Mouse (Mus musculus) limb, embryonic 14.5 days (tissue): ENCODE results near the gene Gm20219. TPM values are rescaled to one million over a fixed set of nuclear protein-coding genes. Genes with fewer than 3 reads are reported as not detected.

Experiments used
- ATAC-seq: fragments of 200-750 bp; cut with Nextera tagmentation; 2 replicates; pipeline ENCODE4 v1.8.0; 2017; ENCODE audit warnings: low read depth, moderate number of reproducible peaks, moderate TSS enrichment; ENCODE audit not compliant: low FRiP score
- DNase-seq: peaks from one replicate; pipeline ENCODE4 v3.0.0-alpha.2; 2015; ENCODE audit warnings: low spot score
- H3K27ac ChIP-seq: fragments of 300-500 bp; sonication (generic); replicated peaks from 2 replicates; pipeline ENCODE4 v1.5.1; 2014; ENCODE audit warnings: low read depth, mild to moderate bottlenecking, low read length, moderate library complexity, mixed read lengths
- H3K27me3 ChIP-seq: fragments of 300-500 bp; sonication (generic); 2 replicates; pipeline ENCODE4 v1.6.1; 2014; ENCODE audit warnings: low read length, mixed read lengths; ENCODE audit not compliant: control insufficient read depth, insufficient read depth
- H3K36me3 ChIP-seq: fragments of 300-500 bp; sonication (generic); 2 replicates; pipeline ENCODE4 v1.6.1; 2014; ENCODE audit warnings: mild to moderate bottlenecking, low read length, moderate library complexity, mixed read lengths; ENCODE audit not compliant: control insufficient read depth, insufficient read depth
- H3K4me1 ChIP-seq: fragments of 300-500 bp; sonication (generic); 2 replicates; pipeline ENCODE4 v1.6.1; 2014; ENCODE audit warnings: antibody characterized with exemption, low read length, mixed read lengths; ENCODE audit not compliant: control insufficient read depth, insufficient read depth
- H3K4me2 ChIP-seq: fragments of 300-500 bp; sonication (generic); replicated peaks from 2 replicates; pipeline ENCODE4 v1.6.1; 2014; ENCODE audit warnings: low read depth, mild to moderate bottlenecking, low read length, moderate library complexity; ENCODE audit not compliant: severe bottlenecking
- H3K4me3 ChIP-seq: fragments of 300-500 bp; sonication (generic); replicated peaks from 2 replicates; pipeline ENCODE4 v1.5.1; 2014; ENCODE audit warnings: low read length
- H3K9ac ChIP-seq: fragments of 300-500 bp; sonication (generic); 2 replicates; pipeline ENCODE4 v1.6.1; 2014; ENCODE audit warnings: mild to moderate bottlenecking, low read depth, low read length, moderate library complexity; ENCODE audit not compliant: severe bottlenecking
- H3K9me3 ChIP-seq: fragments of 300-500 bp; sonication (generic); 2 replicates; pipeline ENCODE4 v1.6.1; 2016; ENCODE audit warnings: low read length; ENCODE audit not compliant: control insufficient read depth
- POLR2A ChIP-seq: fragments of 200-500 bp; IDR thresholded peaks from 2 replicates; pipeline ENCODE4 v1.8.0; 2012; ENCODE audit warnings: inconsistent platforms, mild to moderate bottlenecking, moderate library complexity, borderline replicate concordance; ENCODE audit not compliant: insufficient read depth, insufficient read length; ENCODE audit errors: extremely low read depth
- WGBS: fragments of 180-500 bp; shearing (Covaris S2); extraction: QIAGEN DNeasy Blood & Tissue Kit; methylation state at CpG from one replicate; pipeline ENCODE4 v1.1.7; 2014; 5-methylcytosine and 5-hydroxymethylcytosine counted together
- polyA plus RNA-seq, 2 experiments: library from polyadenylated mRNA; depleted of rRNA in 1 of 2; stranded (reverse) in 1 of 2; unstranded in 1 of 2; fragments of >200 nt; fragmentation: Nextera tagmentation in 1 of 2; extraction: Ambion mirVana in 1 of 2; gene quantifications; 2 replicates each; pipeline versions ENCODE4 v1.2.1 to v1.2.3; 2012 to 2014

The Gm20219 gene
- polyA plus RNA-seq, 2 experiments, result 7.7 to 9.1 TPM

GRCm38 (mm10) chr17:56552781-56553363 lies 1.3 kb downstream of the Gm20219 start:
- no peak overlapping the region for H3K4me3 ChIP-seq
- 60% methylated on average over 5 of the region's 5 CpGs for WGBS
- H3K4me1 ChIP-seq, result no peaks in the 10 kb centered on the region
- DNase-seq, result peak; percentile 51
- H3K27ac ChIP-seq, result no peak overlapping the region
- no peak overlapping the region for H3K4me2 ChIP-seq
- H3K9me3 ChIP-seq, result no peaks in the 10 kb centered on the region
- no peaks in the 10 kb centered on the region for H3K36me3 ChIP-seq
- no peaks in the 10 kb centered on the region for H3K27me3 ChIP-seq
- H3K9ac ChIP-seq, result no peak overlapping the region
- ATAC-seq, result no peak
- no peak for TF ChIP-seq POLR2A

GRCm38 (mm10) chr17:56551841-56552581 lies 2.2 kb downstream of the Gm20219 start:
- Histone ChIP-seq H3K27me3 (no peaks in the 10 kb centered on the region), H3K9me3 (no peaks in the 10 kb centered on the region), H3K27ac (no peak overlapping the region), H3K4me2 (no peak overlapping the region), H3K36me3 (no peaks in the 10 kb centered on the region), H3K4me3 (no peak overlapping the region), H3K9ac (no peak overlapping the region), H3K4me1 (no peaks in the 10 kb centered on the region)
- ATAC-seq, result no peak
- TF ChIP-seq POLR2A, result no peak
- WGBS, result 73% methylated on average over 6 of the region's 6 CpGs
- DNase-seq, result no peak

- no peak for TF ChIP-seq POLR2A
- Histone ChIP-seq H3K4me3 (no peak overlapping the region), H3K9ac (no peak overlapping the region), H3K9me3 (no peaks in the 10 kb centered on the region), H3K4me1 (no peaks in the 10 kb centered on the region), H3K27me3 (no peaks in the 10 kb centered on the region), H3K36me3 (no peaks in the 10 kb centered on the region), H3K27ac (no peak overlapping the region), H3K4me2 (no peak overlapping the region)
- WGBS, result 81% methylated on average over 12 of the region's 12 CpGs
- DNase-seq (no peak), ATAC-seq (no peak)
Observed at GRCm38 (mm10) chr17:56550784-56551475, 3.3 kb downstream of the Gm20219 start.

- Histone ChIP-seq H3K4me2 (no peak overlapping the region), H3K9ac (no peak overlapping the region), H3K9me3 (no peaks in the 10 kb centered on the region), H3K27me3 (no peaks in the 10 kb centered on the region), H3K36me3 (no peaks in the 10 kb centered on the region), H3K4me3 (no peak overlapping the region), H3K4me1 (no peaks in the 10 kb centered on the region), H3K27ac (no peak overlapping the region)
- no peak for ATAC-seq
- DNase-seq, result no peak
- 33% methylated on average over 4 of the region's 4 CpGs for WGBS
- TF ChIP-seq POLR2A, result no peak
Observed at GRCm38 (mm10) chr17:56548605-56549105, 5.5 kb downstream of the Gm20219 start.

- no peaks in the 10 kb centered on the region for H3K4me1 ChIP-seq
- no peak for TF ChIP-seq POLR2A
- no peaks in the 10 kb centered on the region for H3K36me3 ChIP-seq
- no peak for ATAC-seq
- H3K27me3 ChIP-seq, result no peaks in the 10 kb centered on the region
- no peaks in the 10 kb centered on the region for H3K9me3 ChIP-seq
- DNase-seq, result no peak
- no peak overlapping the region for H3K4me3 ChIP-seq
- no peak overlapping the region for H3K27ac ChIP-seq
- H3K4me2 ChIP-seq, result no peak overlapping the region
- 63% methylated on average over 9 of the region's 9 CpGs for WGBS
- H3K9ac ChIP-seq, result no peak overlapping the region
Observed at GRCm38 (mm10) chr17:56547846-56548604, 6.2 kb downstream of the Gm20219 start.
